Mouse (Mus musculus) right cerebral cortex, postnatal 36 days (tissue): ENCODE measurements around the gene Olfr481.

ENCODE experiments used
- DNase-seq, 2 experiments: peaks; one replicate each; pipeline ENCODE4 v3.0.0; 2022; ENCODE audit warnings: low spot score in 2 of 2, mixed read lengths in 1 of 2

Gene Olfr481

DNA sequence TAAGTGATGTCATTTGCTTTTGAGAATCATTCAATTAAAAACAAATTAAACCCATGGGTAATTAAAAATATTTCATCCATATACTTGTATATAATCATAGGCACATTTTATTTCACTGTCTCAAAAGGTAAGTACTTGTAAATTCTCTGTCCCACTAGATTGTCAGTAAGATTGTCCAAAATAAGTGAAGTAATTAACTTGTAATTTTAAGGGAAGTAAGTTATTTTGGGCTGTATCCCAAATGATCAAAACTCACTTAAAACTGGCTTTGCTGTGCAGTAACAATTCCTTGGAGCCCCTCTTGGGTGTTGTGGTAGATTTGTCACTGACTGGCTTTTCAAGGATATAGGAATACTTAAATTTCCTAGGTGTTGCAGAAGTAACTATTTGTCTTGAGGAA is at the start of gene Olfr481:
TSS of gene Olfr481 (plus strand) at position 301 of the 400 bp plus-strand sequence.
- DNase-seq: no peak

DNA sequence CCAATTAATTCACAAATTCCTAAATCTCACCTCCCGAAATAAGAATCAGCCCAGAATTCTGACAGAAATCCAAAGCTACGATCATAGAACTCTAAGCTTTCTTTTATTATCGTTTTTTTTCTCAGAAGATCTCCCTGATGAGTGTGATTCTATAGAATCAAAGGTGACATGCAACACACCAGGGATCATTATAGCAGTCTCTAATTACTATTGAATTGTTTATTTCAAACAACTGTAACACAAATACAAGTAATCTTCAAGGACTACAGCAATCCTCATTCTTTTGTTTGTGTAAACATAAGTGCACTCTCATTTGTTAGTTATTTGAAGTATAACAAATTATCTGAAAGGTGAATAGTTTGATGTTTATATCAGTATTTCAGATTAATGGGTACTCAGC is 45.8 kb upstream of the Olfr481 start, which contains the start of gene Olfr478:
TSS of gene Olfr478 (minus strand) at position 101 of the 400 bp plus-strand sequence.
- no peak for DNase-seq

- DNase-seq: no peak
Observed at GRCm38 (mm10) chr7:108050393-108050792, 29.3 kb upstream of the Olfr481 start, which contains the start of gene Olfr479. TSS of gene Olfr479 (plus strand) at chr7:108050693.

DNA sequence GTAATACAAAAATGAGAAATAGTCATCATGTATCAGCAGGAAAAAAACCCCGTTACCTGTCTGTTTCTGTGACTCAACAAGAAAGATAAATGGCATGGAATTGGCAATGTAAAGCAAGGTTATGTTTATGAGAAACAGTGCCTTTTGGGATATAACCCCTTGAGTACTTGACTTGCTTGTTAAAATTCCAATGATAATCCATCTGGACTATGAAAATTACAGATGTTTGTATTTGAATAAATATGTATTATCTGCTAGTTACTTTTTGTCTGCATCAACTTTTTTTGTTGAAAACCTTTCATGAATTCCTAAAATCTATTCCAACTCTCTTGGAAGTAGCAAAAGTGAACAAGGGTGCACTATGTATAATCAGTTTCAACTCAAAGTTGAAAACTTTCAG is 12.4 kb upstream of the Olfr481 start, which contains the start of gene Olfr480:
TSS of gene Olfr480 (minus strand) at position 101 of the 400 bp plus-strand sequence.
- DNase-seq: no peak

DNA sequence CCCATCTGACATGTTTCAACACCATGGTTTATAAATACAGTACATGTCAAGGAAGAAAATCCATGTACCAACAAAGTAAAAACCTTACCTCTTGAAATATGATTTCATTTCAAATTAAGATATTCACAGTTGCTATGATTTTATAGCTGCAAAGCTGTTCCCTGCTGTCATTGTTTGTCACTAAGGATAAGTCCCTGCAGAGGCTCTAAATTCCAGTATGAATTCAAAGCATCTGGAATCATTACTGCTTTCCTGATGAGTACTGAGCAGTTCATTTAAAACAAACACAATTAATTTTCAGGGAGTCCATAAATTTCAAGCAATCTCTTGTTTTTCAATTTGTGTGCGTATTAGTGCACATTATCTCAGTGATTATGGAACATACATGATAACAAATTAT is 17.8 kb downstream of the Olfr481 start, which contains the start of gene Olfr482:
TSS of gene Olfr482 (minus strand) at position 101 of the 400 bp plus-strand sequence.
- no peak for DNase-seq

GRCm38 (mm10) chr7:108100549-108100948 is 20.9 kb downstream of the Olfr481 start, which contains the start of gene Olfr483:
TSS of gene Olfr483 (plus strand) at chr7:108100849.
- DNase-seq: no peak

DNA sequence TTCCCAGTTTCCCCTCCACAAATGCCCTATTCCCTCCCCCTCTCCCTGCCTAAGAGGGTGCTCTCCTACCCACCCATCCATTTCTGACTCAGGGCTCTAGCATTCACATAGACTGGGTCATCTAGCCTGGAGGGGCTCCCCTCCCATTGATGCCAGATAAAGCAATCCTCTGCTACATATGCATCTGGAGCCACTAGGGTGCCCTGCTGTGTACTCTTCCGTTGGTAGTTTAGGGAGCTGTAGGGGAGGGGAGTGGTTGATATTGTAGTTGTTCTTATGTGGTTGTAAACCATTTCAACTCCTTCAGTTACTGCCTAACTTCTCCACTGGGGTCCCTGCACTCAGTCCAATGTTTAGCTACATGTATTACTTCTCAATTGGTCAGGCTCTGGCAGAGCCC is 41.0 kb downstream of the Olfr481 start:
- DNase-seq: no peak

DNA sequence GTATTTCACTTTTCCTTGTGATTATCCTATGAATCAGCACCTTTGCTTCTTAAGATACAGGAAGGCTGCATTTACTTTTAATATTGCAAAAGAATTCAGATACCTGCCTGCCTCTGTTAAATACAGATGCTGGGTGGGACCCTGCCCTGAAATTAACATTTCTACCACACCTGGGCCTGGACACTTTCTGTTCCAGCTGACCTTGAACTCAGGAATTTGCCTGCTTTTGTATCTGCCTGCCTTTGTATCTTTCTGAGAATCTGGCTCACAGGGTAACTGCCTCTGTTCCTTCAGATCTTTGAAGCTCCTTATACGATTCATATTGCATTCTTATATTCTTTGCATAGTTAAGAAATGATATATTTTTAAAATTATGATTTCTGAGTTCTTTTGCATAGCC is 41.8 kb downstream of the Olfr481 start:
- DNase-seq: no peak

DNA sequence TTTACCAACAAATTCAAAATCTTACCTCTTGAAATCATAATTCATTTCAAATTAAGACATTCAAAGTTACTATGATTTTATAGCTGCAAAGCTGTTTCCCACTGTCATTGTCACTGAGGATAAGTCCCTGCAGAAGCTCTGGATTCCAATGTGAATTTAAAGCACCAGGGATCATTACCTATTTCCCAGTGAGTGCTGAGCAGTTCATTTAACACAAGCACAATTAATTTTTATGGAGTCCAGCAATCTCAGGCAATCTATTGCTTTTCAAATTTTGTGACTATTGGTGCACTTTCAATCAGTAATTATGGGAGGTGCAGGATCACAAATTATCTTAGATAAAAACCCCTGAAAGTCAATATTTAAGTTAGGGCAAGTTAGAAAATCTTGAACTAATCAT is 47.7 kb downstream of the Olfr481 start, which contains the start of gene Olfr484:
TSS of gene Olfr484 (minus strand) at position 101 of the 400 bp plus-strand sequence.
- no peak for DNase-seq
